Mouse (Mus musculus) testis, adult 2 months (tissue): Measurements from ENCODE around the gene E330009J07Rik.

Experiments used
- CTCF ChIP-seq: fragments of 200-500 bp; IDR thresholded peaks from 2 replicates; pipeline ENCODE4 v1.5.1; 2012; ENCODE audit warnings: low read depth, mild to moderate bottlenecking, inconsistent platforms, low read length, moderate library complexity; ENCODE audit not compliant: control insufficient read depth, insufficient read depth, insufficient replicate concordance
- POLR2A ChIP-seq: fragments of 200-500 bp; IDR thresholded peaks from 2 replicates; pipeline ENCODE4 v1.6.1; 2012; ENCODE audit warnings: low read depth, mild to moderate bottlenecking, inconsistent platforms, low read length, moderate library complexity; ENCODE audit not compliant: control insufficient read depth

- no peak for TF ChIP-seq CTCF
- TF ChIP-seq POLR2A = no peak
These were observed 12.9 kb downstream of the E330009J07Rik start for GRCm38 (mm10) chr6:40423013-40423412.
